Mouse (Mus musculus): Measurements from ENCODE around the gene Peli2. TPM values are rescaled to one million over a fixed set of nuclear protein-coding genes. Genes with fewer than 3 reads are reported as not detected.

The Peli2 gene
- polyA plus RNA-seq, 1 experiment = 125 TPM

DNA sequence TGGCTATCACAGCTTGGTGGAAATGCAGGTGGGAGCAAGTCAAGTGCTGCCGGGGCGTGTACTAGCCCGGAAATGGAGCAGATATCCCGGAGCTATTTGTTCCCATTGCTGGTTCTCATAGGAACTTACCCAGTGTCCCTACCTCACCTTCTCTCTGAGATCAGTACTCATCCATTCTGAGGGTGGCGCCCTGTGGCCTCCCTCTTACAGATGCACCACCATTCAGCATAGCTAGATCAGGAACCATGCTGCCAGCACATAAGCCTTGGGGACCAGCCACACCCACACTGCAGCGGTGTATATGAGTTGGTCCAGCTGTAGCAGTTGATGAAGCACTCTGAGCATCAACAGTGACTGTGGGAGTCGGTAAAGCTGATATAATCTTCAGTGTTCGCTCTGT, 52.3 kb downstream of the Peli2 start:
- Histone ChIP-seq H3K27me3 (ENCODE audit: control insufficient read depth, insufficient read depth, low read length) (no peaks in the 10 kb centered on the region), H3K4me1 (ENCODE audit: control insufficient read depth, insufficient read depth, low read length) (no peaks in the 10 kb centered on the region; the same call in 1 of the 2 replicates), H3K27ac (ENCODE audit: control insufficient read depth, insufficient read depth, low read depth, low read length) (no peak overlapping the region), H3K4me3 (ENCODE audit: control insufficient read depth, low read depth, low read length) (no peak overlapping the region), H3K36me3 (ENCODE audit: control insufficient read depth, insufficient read depth, low read length) (no peaks in the 10 kb centered on the region)
- TF ChIP-seq POLR2A (IDR thresholded peaks at IDR 0.05; ENCODE audit: control insufficient read depth, low read depth, low read length) = no peak

DNA sequence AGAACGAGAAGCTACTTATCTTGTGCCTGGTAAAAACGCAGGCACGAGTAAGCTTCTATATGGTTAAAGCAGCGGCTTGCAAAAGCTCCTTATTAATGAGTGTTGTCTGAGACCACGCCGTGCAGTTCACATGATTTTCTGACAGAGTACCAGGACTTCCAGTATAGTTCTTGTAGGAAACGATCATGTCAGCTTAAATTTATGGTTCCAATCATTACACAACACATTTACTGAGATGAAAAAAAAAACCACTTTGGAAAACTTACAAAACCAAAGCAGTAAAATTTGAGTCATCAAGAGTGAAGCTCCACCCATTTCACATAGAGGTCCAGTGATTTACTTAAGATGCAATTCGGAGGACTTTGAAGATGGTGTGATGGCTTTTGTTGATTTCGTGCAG, 53.2 kb downstream of the Peli2 start:
- TF ChIP-seq POLR2A (IDR thresholded peaks at IDR 0.05; ENCODE audit: control insufficient read depth, low read depth, low read length) (no peak), CTCF (IDR thresholded peaks at IDR 0.05; ENCODE audit: control insufficient read depth, insufficient read depth, insufficient replicate concordance, low read depth, low read length) (no peak)
- H3K36me3 ChIP-seq (ENCODE audit: control insufficient read depth, insufficient read depth, low read length) = no peaks in the 10 kb centered on the region
- H3K4me3 ChIP-seq (ENCODE audit: control insufficient read depth, low read depth, low read length) = no peak overlapping the region
- no peaks in the 10 kb centered on the region for H3K27me3 ChIP-seq (ENCODE audit: control insufficient read depth, insufficient read depth, low read length)
- H3K27ac ChIP-seq (ENCODE audit: control insufficient read depth, insufficient read depth, low read depth, low read length) = no peak overlapping the region
- no peaks in the 10 kb centered on the region; the same call in 1 of the 2 replicates for H3K4me1 ChIP-seq (ENCODE audit: control insufficient read depth, insufficient read depth, low read length)

DNA sequence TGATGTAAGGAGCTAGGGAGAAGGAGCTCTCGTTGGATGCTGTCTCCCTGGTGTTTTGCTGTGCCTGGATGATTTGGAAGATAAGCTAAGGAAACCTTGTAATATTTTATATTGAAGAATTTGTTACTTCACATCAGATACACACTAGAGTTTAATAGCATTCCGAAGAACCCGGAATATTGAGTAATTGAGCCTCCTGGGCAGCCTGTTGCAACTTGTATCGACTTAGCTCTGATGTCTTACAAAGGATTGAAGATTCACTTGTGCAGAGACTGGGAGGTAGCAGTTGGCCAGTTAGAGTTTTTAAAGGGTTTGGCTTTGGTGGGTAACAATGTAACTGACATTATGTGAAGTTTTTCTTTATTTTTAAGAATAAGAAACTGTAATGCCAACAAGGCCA, 53.7 kb downstream of the Peli2 start:
- TF ChIP-seq POLR2A (IDR thresholded peaks at IDR 0.05; ENCODE audit: control insufficient read depth, low read depth, low read length) (no peak), CTCF (IDR thresholded peaks at IDR 0.05; ENCODE audit: control insufficient read depth, insufficient read depth, insufficient replicate concordance, low read depth, low read length) (no peak)
- H3K27me3 ChIP-seq (ENCODE audit: control insufficient read depth, insufficient read depth, low read length) = no peaks in the 10 kb centered on the region
- no peak overlapping the region for H3K4me3 ChIP-seq (ENCODE audit: control insufficient read depth, low read depth, low read length)
- no peaks in the 10 kb centered on the region; the same call in 1 of the 2 replicates for H3K4me1 ChIP-seq (ENCODE audit: control insufficient read depth, insufficient read depth, low read length)
- no peaks in the 10 kb centered on the region for H3K36me3 ChIP-seq (ENCODE audit: control insufficient read depth, insufficient read depth, low read length)
- H3K27ac ChIP-seq (ENCODE audit: control insufficient read depth, insufficient read depth, low read depth, low read length) = no peak overlapping the region

GRCm38 (mm10) chr14:48175115-48175514, 54.5 kb downstream of the Peli2 start:
- H3K27me3 ChIP-seq (ENCODE audit: control insufficient read depth, insufficient read depth, low read length) = no peaks in the 10 kb centered on the region
- no peaks in the 10 kb centered on the region for H3K36me3 ChIP-seq (ENCODE audit: control insufficient read depth, insufficient read depth, low read length)
- no peak overlapping the region for H3K27ac ChIP-seq (ENCODE audit: control insufficient read depth, insufficient read depth, low read depth, low read length)
- H3K4me1 ChIP-seq (ENCODE audit: control insufficient read depth, insufficient read depth, low read length) = no peaks in the 10 kb centered on the region
- TF ChIP-seq POLR2A (IDR thresholded peaks at IDR 0.05; ENCODE audit: control insufficient read depth, low read depth, low read length) = no peak
- TF ChIP-seq CTCF (IDR thresholded peaks at IDR 0.05; ENCODE audit: control insufficient read depth, insufficient read depth, insufficient replicate concordance, low read depth, low read length) = no peak
- H3K4me3 ChIP-seq (ENCODE audit: control insufficient read depth, low read depth, low read length) = no peak overlapping the region

DNA sequence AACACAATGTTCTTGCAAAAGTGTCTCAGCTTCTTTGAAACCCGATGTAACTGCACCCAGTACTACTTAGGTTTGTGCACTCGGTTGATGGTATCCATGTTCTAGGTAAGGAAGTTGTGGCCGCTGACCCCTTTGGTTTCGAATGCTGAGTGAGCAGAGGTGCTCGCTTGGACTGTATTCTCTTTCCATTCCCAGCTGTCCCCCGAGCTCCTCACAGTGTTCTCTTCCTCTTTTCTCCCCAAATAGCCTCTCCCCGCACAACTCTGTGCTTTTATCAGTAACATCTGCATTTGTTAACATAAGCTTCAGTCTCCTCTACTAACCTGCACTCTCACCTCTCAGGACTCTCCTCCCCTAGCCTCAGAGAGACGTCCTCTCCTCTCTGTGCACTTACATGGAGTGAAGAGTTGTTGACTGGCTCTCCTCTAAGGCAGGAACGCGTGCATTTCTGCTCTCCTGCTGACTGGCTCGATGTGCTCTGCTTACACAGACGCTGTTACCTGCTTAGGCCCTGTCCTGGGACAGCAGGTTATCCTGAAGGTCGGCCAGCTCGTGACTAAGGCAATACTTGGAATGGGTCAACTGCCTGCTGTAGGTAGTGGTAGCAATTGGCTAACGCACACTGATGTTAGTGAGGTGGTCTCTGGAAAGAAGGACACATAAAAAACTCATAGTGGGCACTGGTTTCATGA, 57.8 kb downstream of the Peli2 start:
- H3K27ac ChIP-seq (ENCODE audit: control insufficient read depth, insufficient read depth, low read depth, low read length) = no peak overlapping the region
- H3K4me3 ChIP-seq (ENCODE audit: control insufficient read depth, low read depth, low read length) = no peak overlapping the region
- no peak for TF ChIP-seq POLR2A (IDR thresholded peaks at IDR 0.05; ENCODE audit: control insufficient read depth, low read depth, low read length)
- H3K27me3 ChIP-seq (ENCODE audit: control insufficient read depth, insufficient read depth, low read length) = no peaks in the 10 kb centered on the region
- H3K4me1 ChIP-seq (ENCODE audit: control insufficient read depth, insufficient read depth, low read length) = no peaks in the 10 kb centered on the region
- no peaks in the 10 kb centered on the region for H3K36me3 ChIP-seq (ENCODE audit: control insufficient read depth, insufficient read depth, low read length)

- TF ChIP-seq POLR2A (IDR thresholded peaks at IDR 0.05; ENCODE audit: control insufficient read depth, low read depth, low read length) (no peak), CTCF (IDR thresholded peaks at IDR 0.05; ENCODE audit: control insufficient read depth, insufficient read depth, insufficient replicate concordance, low read depth, low read length) (no peak)
- H3K36me3 ChIP-seq (ENCODE audit: control insufficient read depth, insufficient read depth, low read length) = no peaks in the 10 kb centered on the region
These were observed 58.4 kb downstream of the Peli2 start for GRCm38 (mm10) chr14:48179021-48179420.

GRCm38 (mm10) chr14:48186302-48186701, 65.7 kb downstream of the Peli2 start:
- H3K36me3 ChIP-seq (ENCODE audit: control insufficient read depth, insufficient read depth, low read length) = no peaks in the 10 kb centered on the region
- H3K27me3 ChIP-seq (ENCODE audit: control insufficient read depth, insufficient read depth, low read length) = no peaks in the 10 kb centered on the region
- no peak overlapping the region for H3K27ac ChIP-seq (ENCODE audit: control insufficient read depth, insufficient read depth, low read depth, low read length)
- TF ChIP-seq POLR2A (IDR thresholded peaks at IDR 0.05; ENCODE audit: control insufficient read depth, low read depth, low read length) (no peak), CTCF (IDR thresholded peaks at IDR 0.05; ENCODE audit: control insufficient read depth, insufficient read depth, insufficient replicate concordance, low read depth, low read length) (no peak)
- no peak overlapping the region for H3K4me3 ChIP-seq (ENCODE audit: control insufficient read depth, low read depth, low read length)
- H3K4me1 ChIP-seq (ENCODE audit: control insufficient read depth, insufficient read depth, low read length) = no peaks in the 10 kb centered on the region

More at GRCm38 (mm10) chr14:48179021-48179420, 58.4 kb downstream of the Peli2 start:
- Histone ChIP-seq H3K27ac (ENCODE audit: control insufficient read depth, insufficient read depth, low read depth, low read length) (no peak overlapping the region), H3K4me1 (ENCODE audit: control insufficient read depth, insufficient read depth, low read length) (no peaks in the 10 kb centered on the region), H3K27me3 (ENCODE audit: control insufficient read depth, insufficient read depth, low read length) (no peaks in the 10 kb centered on the region), H3K4me3 (ENCODE audit: control insufficient read depth, low read depth, low read length) (no peak overlapping the region)

GRCm38 (mm10) chr14:48187100-48187499, 66.5 kb downstream of the Peli2 start:
- H3K27ac ChIP-seq (ENCODE audit: control insufficient read depth, insufficient read depth, low read depth, low read length) = no peak overlapping the region
- no peaks in the 10 kb centered on the region for H3K4me1 ChIP-seq (ENCODE audit: control insufficient read depth, insufficient read depth, low read length)
- H3K4me3 ChIP-seq (ENCODE audit: control insufficient read depth, low read depth, low read length) = no peak overlapping the region
- H3K27me3 ChIP-seq (ENCODE audit: control insufficient read depth, insufficient read depth, low read length) = no peaks in the 10 kb centered on the region
- H3K36me3 ChIP-seq (ENCODE audit: control insufficient read depth, insufficient read depth, low read length) = no peaks in the 10 kb centered on the region
- TF ChIP-seq POLR2A (IDR thresholded peaks at IDR 0.05; ENCODE audit: control insufficient read depth, low read depth, low read length) = no peak
- TF ChIP-seq CTCF (IDR thresholded peaks at IDR 0.05; ENCODE audit: control insufficient read depth, insufficient read depth, insufficient replicate concordance, low read depth, low read length) = no peak

Measured in testis, adult 2 months (tissue).